Mouse (Mus musculus) bone marrow, adult 2 months (tissue): ENCODE measurements around the gene Cfl2. TPM values are rescaled to one million over a fixed set of nuclear protein-coding genes. Genes with fewer than 3 reads are reported as not detected.
"Not testable (repeated sequence)": the region's sequence is repeated elsewhere in the genome, so short reads cannot be mapped to it uniquely, and the experiment has no call there.

Experiments used
- H3K27ac ChIP-seq: fragments of 200-500 bp; 2 replicates; pipeline ENCODE4 v1.5.1; 2012; ENCODE audit warnings: low read depth, mild to moderate bottlenecking, control low read depth, inconsistent platforms, low read length; ENCODE audit not compliant: control insufficient read depth, poor library complexity, insufficient read depth
- H3K4me1 ChIP-seq: fragments of 200-500 bp; 2 replicates; pipeline ENCODE4 v1.6.1; 2011; ENCODE audit warnings: low read length; ENCODE audit not compliant: control insufficient read depth, insufficient read depth
- H3K4me3 ChIP-seq: fragments of 200-500 bp; replicated peaks from 2 replicates; pipeline ENCODE3; 2011; ENCODE audit warnings: mild to moderate bottlenecking, low read depth, low read length, control low read depth; ENCODE audit not compliant: control insufficient read depth
- CTCF ChIP-seq: fragments of 200-500 bp; IDR thresholded peaks from 2 replicates; pipeline ENCODE4 v1.5.1; 2011; ENCODE audit warnings: low read length, control low read depth; ENCODE audit not compliant: control insufficient read depth, insufficient read depth
- POLR2A ChIP-seq: fragments of 200-500 bp; IDR thresholded peaks from 2 replicates; pipeline ENCODE4 v1.6.1; 2011; ENCODE audit warnings: low read depth, mild to moderate bottlenecking, control low read depth, low read length, borderline replicate concordance; ENCODE audit not compliant: control insufficient read depth
- WGBS: fragments of 180-500 bp; shearing (Covaris S2); methylation state at CpG from one replicate; pipeline ENCODE4 v1.1.7; 2018; 5-methylcytosine and 5-hydroxymethylcytosine counted together
- polyA plus RNA-seq: library from polyadenylated mRNA; stranded (reverse); fragments of >200 nt; gene quantifications from 2 replicates; pipeline ENCODE4 v1.2.4, GENCODE M21; 2011; ENCODE audit warnings: low replicate concordance; ENCODE audit not compliant: missing spikeins, insufficient read depth, insufficient read length

The Cfl2 gene
- polyA plus RNA-seq, 1 experiment = 16.6 TPM

DNA sequence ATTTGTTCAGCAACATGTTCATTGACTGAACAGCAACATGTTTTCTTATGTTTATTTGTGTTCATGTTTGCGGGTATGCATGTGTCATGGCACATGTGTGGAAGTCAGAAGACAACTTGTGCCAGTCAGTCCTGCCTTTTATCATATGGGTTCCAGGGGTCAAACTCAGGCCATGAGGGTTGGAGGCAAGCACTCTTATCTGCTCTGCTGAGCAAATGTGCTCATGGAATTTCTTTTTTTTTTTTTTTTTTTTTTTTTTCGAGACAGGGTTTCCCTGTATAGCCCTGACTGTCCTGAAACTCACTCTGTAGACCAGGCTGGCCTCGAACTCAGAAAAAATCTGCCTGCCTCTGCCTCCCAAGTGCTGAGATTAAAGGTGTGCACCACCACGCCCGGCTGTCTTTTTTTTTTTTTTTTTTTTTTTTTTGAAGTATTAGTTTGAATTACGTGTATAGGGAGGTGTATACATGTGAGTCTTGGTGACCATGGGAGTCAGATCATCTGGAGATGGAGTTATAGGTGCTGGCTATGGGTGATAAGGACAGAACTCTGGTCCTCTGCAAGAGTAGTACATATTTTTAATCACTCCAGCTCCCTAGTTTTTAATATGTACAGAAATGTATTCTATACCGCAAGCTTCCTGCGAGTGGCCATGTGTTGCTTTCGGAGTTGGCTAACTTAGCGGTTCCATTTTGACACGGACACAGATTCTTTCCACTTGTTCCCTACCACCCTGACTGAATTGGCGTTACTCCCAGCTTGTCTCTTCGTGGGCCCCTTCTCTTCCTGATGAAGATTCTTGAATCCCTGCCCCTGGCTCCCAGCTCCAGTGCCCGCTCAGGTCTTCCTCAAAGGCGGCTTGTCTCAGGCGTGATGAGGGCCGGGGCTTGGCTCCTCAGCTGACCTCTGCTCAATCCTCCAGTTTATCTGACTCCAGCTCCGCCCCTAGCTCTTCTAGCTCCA is 26.8 kb downstream of the Cfl2 start:
- Histone ChIP-seq H3K4me3 (no peak overlapping the region), H3K4me1 (no peaks in the 10 kb centered on the region; the same call in 1 of the 2 replicates), H3K27ac (no peak overlapping the region)
- TF ChIP-seq CTCF = no peak
- TF ChIP-seq POLR2A = no peak
- WGBS = 81% methylated on average over 18 of the region's 18 CpGs

GRCm38 (mm10) chr12:54834925-54835447 is 27.7 kb downstream of the Cfl2 start:
- 1% methylated on average over 11 of the region's 11 CpGs for WGBS
- Histone ChIP-seq H3K4me3 (peak overlapping the region; percentile 40), H3K4me1 (no peaks in the 10 kb centered on the region; the same call in 1 of the 2 replicates), H3K27ac (no peak overlapping the region)
- TF ChIP-seq POLR2A (no peak), CTCF (no peak)

DNA sequence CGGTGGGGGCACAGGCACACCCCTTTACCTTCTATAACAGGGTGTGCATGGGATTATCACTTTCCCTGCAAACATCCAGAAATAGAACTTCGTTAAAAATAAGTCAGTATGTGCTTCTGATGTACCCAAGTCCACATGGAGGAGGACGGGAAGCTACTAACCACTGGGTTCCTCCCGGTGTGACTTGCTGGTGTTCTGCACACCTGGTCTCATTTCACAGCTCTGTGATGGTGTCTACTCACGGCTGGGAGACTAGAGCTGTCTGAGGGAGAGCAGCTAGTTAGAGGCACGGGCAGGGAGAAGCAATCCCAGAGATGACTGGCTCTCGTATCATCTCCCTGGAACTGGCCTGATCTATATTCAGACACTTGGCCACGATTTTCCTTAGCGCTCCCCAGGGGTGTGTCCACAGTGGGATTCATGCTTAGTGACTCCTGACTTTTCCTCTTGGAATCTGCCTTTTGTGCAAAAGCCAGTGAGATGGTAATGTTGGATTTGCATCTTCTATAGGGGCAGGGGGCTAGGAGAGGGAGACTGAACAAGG is 28.7 kb downstream of the Cfl2 start:
- no peak overlapping the region for H3K4me3 ChIP-seq
- H3K27ac ChIP-seq = no peak overlapping the region
- TF ChIP-seq CTCF (no peak), POLR2A (no peak)
- H3K4me1 ChIP-seq = no peaks in the 10 kb centered on the region; the same call in 1 of the 2 replicates
- WGBS = 45% methylated on average over 9 of the region's 9 CpGs

- H3K4me3 ChIP-seq, H3K27ac ChIP-seq, H3K4me1 ChIP-seq: not testable (repeated sequence)
- 73% methylated on average over 1 of the region's 1 CpGs for WGBS
Observed at GRCm38 (mm10) chr12:54831927-54832326, 30.8 kb downstream of the Cfl2 start.

DNA sequence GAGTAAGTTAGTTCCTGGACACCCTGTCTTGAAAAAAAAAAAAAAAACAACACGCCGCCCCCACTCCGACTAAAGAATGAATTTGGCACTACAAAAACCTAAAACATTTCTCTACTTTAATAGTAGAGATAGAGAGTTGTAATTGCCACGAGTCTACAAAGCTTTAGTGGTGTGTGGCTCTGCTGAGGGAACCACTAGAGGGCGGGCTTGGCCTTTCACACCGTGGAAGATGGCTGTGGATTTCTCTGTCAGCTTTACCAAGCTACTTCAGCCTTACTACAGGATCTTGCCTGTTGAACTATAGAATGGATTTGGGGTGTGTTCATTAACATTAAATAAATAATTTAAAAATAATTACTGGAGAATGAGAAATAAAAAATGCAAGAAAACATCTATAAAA is 32.1 kb downstream of the Cfl2 start:
- H3K4me3 ChIP-seq = no peak overlapping the region
- WGBS = 8% methylated on average over 6 of the region's 6 CpGs
- no peak overlapping the region for H3K27ac ChIP-seq
- no peaks in the 10 kb centered on the region; the same call in 1 of the 2 replicates for H3K4me1 ChIP-seq
- no peak for TF ChIP-seq POLR2A
- TF ChIP-seq CTCF = peak; percentile 97

DNA sequence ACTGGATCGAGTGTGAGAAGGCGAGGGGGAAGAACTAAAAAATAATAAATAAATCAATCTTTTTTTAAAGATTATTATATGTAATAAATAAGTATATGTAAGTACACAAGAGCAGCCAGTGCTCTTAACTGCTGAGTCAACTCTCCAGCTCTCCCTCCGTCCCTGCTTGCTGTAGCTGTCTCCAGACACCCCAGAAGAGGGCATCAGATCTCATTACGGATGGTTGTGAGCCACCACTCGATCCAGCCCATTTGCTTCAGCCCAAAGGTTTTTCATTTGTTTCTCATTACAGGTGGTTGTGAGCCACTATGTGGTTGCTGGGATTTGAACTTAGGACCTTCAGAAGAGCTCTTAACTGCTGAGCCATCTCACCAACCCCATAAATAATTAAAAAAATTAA is 32.8 kb downstream of the Cfl2 start:
- no peak for TF ChIP-seq POLR2A
- no peak for TF ChIP-seq CTCF
- Histone ChIP-seq H3K27ac (no peak overlapping the region), H3K4me3 (no peak overlapping the region), H3K4me1 (no peaks in the 10 kb centered on the region)
- 47% methylated on average over 5 of the region's 5 CpGs for WGBS

GRCm38 (mm10) chr12:54828043-54828442 is 34.6 kb downstream of the Cfl2 start:
- Histone ChIP-seq H3K4me3 (no peak overlapping the region), H3K4me1 (no peaks in the 10 kb centered on the region), H3K27ac (no peak overlapping the region)
- 67% methylated on average over 1 of the region's 1 CpGs for WGBS
- no peak for TF ChIP-seq POLR2A
- no peak for TF ChIP-seq CTCF

DNA sequence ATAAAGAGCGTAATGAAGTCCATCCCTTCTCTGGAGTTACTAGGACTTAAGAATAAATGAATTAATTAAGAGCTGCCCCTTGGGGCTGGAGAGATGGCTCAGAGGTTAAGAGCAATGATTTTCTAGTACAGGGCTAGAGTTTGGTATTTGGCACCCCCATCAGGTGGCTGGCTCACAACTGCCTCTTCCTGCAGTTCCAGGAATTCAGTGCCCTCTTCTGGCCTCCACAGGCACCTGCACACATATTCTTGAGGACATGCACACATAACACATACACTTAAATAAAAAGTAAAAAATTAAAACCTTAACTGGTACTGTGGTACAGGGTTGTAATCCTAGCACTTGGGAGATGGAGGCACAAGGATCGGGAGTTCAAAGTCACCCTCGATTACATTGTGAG is 37.5 kb downstream of the Cfl2 start:
- 89% methylated on average over 3 of the region's 3 CpGs for WGBS

More for the DNA sequence above, 37.5 kb downstream of the Cfl2 start:
- Histone ChIP-seq H3K27ac (no peak overlapping the region), H3K4me3 (no peak overlapping the region), H3K4me1 (peaks cover under 1% of the 10 kb centered on the region; the same call in 1 of the 2 replicates)
- TF ChIP-seq POLR2A (no peak), CTCF (peak; percentile 71)
